Mouse (Mus musculus) kidney, adult 2 months (tissue): Measurements from ENCODE around the gene Gm4181.
"Not testable (repeated sequence)": the region's sequence is repeated elsewhere in the genome, so short reads cannot be mapped to it uniquely, and the experiment has no call there.

Experiments
- CTCF ChIP-seq: fragments of 200-500 bp; conservative IDR thresholded peaks from 2 replicates; pipeline ENCODE4 v1.5.1; 2011; ENCODE audit warnings: low read depth, mild to moderate bottlenecking, control low read depth, low read length, moderate library complexity, mixed read lengths; ENCODE audit not compliant: insufficient read depth, insufficient read length
- POLR2A ChIP-seq: fragments of 200-500 bp; IDR thresholded peaks from one replicate; pipeline ENCODE4 v1.6.1; 2011; ENCODE audit warnings: low read depth, low read length, control low read depth

GRCm38 (mm10) chr14:51635566-51635965 lies at the start of gene Gm4181:
- not testable (repeated sequence) for TF ChIP-seq CTCF, POLR2A
